Mouse (Mus musculus) small intestine, adult 2 months (tissue): ENCODE data around the gene Dazap2.
"Not testable (repeated sequence)": the region's sequence is repeated elsewhere in the genome, so short reads cannot be mapped to it uniquely, and the experiment has no call there.

Experiments
- CTCF ChIP-seq: fragments of 200-500 bp; IDR thresholded peaks from 2 replicates; pipeline ENCODE4 v1.5.1; 2012; ENCODE audit warnings: low read depth, mild to moderate bottlenecking, control low read depth, inconsistent platforms, low read length, moderate library complexity, mixed read lengths; ENCODE audit not compliant: insufficient replicate concordance, insufficient read length; ENCODE audit errors: extremely low read depth
- POLR2A ChIP-seq: fragments of 200-500 bp; IDR thresholded peaks from 2 replicates; pipeline ENCODE4 v1.6.1; 2012; ENCODE audit warnings: low read depth, mild to moderate bottlenecking, control low read depth, inconsistent platforms, low read length, moderate library complexity

- not testable (repeated sequence) for TF ChIP-seq CTCF, POLR2A
These were observed 6.5 kb downstream of the Dazap2 start for GRCm38 (mm10) chr15:100621671-100622070.
